Mouse (Mus musculus): ENCODE measurements around the gene Glmp. TPM values are rescaled to one million over a fixed set of nuclear protein-coding genes. Genes with fewer than 3 reads are reported as not detected.
"Not testable (repeated sequence)": the region's sequence is repeated elsewhere in the genome, so short reads cannot be mapped to it uniquely, and the experiment has no call there.

The Glmp gene
- total RNA-seq (2021), result 10 to 100 TPM; 87.9 to 88.4 TPM

DNA sequence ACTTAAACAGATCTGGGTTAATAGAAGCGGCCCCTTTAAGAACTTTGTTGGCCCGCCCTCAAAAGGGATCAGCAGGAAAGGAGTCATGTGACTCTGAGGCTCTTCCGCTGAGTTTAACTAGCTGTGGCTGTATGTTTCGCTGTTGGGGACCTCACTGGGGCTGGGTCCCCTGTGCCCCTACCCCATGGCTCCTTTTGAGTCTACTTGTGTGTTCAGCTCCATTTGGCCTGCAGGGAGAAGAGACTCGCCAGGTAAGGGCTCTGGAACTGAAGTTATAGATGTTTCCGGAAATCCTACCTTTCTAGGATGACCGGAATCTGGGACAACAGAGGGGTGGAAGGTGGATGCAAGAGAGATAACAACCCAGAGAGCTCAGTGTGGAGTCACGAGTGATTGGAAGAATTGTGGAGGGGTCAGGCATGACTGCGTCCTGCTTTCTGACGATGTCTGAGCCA, at the start of gene Glmp:
TSS of gene Glmp (plus strand) at position 73 of the 455 bp plus-strand sequence.
- peak; percentile 66 to 71 for DNase-seq
- intact Hi-C loops (cut with DNase I), result loop anchor here (1.0 kb wide), 1 partner anchor 10 kb away; no protein-coding TSS in a partner anchor

DNA sequence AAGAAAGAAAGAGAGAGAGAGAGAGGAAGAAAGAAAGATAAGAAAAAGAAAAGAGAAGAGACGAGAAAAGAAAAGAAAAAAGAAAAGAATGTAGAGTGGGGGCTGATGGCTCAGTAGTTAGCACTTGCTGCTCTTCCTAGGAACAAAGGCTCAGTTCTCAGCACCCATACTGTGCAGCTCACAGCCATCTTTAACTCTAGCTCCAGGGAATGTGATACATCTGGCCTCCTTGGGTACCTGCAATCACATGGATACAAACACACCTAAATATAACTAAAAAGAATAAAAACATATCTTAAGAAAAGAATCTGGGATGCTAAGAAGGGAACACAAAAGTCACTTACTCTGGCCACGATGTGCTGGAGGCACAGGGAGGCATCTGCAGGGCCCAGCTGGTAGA, 48.7 kb upstream of the Glmp start:
- intact Hi-C loops (cut with DNase I), result no loop called here
- DNase-seq, result no peak

DNA sequence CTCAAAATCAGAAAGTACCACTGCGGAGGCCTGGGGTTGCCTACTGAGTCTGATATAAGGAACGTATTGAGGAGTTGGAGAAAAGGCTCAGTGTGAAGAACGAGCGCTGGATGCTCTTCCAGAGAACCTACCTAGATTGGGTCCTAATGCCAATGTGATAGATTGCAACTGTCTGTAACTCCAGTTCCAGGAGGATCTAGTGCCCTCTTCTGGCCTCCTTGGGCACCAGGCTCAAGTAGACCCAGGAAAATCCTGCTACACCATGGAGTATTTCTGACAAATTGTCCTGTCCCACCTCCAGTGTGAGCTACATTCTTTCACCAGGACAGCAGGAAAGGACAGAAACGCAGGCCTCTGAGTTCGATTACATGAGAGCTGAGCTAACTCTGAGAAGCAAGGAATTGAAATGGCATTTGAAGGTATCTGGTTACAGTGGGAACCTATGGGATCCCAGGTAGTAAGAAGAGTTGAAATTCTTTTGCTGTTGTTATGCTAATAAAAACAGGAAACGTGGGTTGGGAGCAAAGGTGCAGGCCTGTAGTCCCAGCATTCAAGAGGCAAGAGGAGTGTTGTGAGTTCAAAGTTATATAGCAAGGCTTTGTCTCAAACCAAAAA, 48.2 kb upstream of the Glmp start:
- intact Hi-C loops (cut with DNase I), result no loop called here

DNA sequence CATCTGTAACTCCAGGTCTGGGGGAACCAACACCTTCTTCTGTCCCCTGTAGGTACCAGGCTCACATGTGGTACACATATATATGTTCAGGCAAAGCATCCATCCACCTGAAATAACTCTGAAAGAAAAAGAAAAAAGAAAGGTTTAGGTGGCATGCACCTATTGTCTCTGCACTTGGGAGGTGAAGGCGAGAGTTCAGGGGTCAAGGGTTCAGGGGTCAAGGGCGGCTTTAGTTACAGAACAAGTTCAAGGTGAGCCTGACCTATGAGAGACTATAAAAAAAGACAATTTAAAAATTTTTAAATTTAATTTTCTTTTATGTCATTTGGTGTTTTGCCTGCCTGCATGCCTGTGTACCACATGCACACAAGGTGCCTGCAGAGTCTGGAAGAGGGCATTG, 44.8 kb upstream of the Glmp start:
- intact Hi-C loops (cut with DNase I), result no loop called here

More for the DNA sequence above, 48.2 kb upstream of the Glmp start:
- no peak for DNase-seq

GRCm38 (mm10) chr3:88281141-88281916, 43.5 kb upstream of the Glmp start:
- DNase-seq; intact Hi-C loops (cut with DNase I): not testable (repeated sequence)

More for the DNA sequence above, 44.8 kb upstream of the Glmp start:
- DNase-seq, result no peak

- intact Hi-C loops (cut with DNase I), result not testable (repeated sequence)
These were observed 39.8 kb upstream of the Glmp start for GRCm38 (mm10) chr3:88284815-88285564.

GRCm38 (mm10) chr3:88285565-88285895, 39.3 kb upstream of the Glmp start:
- DNase-seq; intact Hi-C loops (cut with DNase I): not testable (repeated sequence)

More at GRCm38 (mm10) chr3:88284815-88285564, 39.8 kb upstream of the Glmp start:
- DNase-seq, result not testable (repeated sequence)

DNA sequence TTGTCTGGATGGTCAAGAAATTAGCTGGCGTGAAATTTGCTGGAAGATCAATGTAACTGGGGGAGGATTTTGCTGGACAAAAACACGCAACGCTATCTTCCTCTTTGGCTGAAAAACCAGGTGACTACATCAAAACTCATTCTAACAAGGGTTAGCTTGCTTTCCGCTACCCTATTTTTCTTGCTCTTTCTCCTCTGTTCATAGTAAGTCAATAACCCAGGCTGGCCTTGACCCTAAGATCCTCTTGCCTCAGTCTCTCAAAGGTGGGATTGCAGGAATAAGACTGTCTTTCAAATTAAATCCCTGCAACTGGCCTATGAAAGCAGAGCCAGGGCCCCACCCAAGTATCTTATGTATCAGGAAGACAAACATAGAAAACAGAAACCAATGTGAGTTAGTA, 37.7 kb upstream of the Glmp start, which contains the start of gene Gm38392:
TSS of gene Gm38392 (minus strand) at position 101 of the 400 bp plus-strand sequence.
- no peak for DNase-seq
- intact Hi-C loops (cut with DNase I), result no loop called here

DNA sequence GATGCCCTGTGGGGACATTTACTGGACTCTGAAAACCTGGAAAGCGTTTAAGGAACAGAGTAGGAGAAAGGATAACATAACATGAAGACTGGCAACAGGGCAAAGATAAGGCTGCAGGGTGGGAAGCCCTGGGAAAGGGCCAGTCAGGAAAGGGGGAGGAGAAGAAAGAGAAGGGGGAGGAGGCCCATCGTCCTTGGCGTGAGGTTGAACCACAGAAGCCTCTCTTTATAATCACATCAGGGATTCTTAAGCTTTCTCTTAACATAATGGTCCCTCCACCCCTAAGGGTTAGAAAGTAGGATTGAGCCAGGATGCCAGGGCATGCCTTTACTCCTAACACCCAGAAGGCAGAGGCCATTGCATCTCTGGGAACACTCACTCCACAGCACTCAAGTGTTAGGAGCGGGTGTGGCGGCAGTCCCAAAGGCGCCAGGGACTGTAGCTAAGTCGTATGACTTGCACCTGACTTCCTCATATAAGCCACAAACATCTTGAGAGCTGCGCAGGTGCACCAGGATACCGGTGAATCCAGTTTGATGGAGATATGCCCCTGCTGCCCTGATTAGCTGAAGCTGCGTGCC, 36.6 kb upstream of the Glmp start:
- intact Hi-C loops (cut with DNase I); DNase-seq: not testable (repeated sequence)

DNA sequence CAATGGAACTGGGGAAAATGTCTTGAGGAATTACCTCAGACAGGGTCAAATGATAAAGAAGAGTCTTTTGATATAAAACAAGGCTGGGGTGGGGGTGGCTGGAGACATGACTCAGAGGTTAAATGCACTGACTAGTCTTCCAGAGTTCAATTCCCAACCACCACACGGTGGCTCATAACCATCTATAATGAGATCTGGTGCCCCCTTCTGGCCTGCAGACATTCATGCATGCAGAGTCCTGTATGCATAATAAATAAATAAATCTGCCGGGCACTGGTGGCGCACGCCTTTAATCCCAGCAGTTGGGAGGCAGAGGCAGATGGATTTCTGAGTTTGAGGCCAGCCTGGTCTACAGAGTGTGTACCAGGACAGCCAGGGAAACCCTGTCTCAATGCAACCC, 32.9 kb upstream of the Glmp start:
- DNase-seq, result no peak
- intact Hi-C loops (cut with DNase I), result no loop called here

DNA sequence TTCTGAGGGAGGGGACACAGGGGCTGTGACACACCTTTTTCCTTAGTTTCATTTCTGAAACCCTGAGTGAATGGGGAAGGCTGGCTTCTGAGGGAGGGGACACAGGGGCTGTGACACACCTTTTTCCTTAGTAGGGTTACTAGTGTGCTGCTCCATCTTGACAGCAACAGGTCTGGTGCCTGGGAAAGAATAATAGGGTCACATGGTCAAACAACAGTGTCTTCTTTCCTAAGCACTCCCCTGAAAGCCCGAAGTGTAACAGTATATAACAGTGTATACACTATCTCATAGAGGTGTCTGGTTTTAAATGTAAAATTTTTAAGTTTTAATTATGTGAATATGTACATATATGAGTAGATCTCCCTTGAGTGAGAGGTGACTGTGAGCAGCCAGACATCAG, 29.6 kb upstream of the Glmp start:
- intact Hi-C loops (cut with DNase I), result loop anchor here (5.0 kb wide), 1 partner anchor 42 kb away; the partner anchor contains the start of genes Smg5 and Tmem79
- not testable (repeated sequence) for DNase-seq

- no peak for DNase-seq
- intact Hi-C loops (cut with DNase I), result loop anchor here (5.0 kb wide), 1 partner anchor 41 kb away; the partner anchor contains the start of genes Smg5 and Tmem79
These were observed 28.7 kb upstream of the Glmp start for GRCm38 (mm10) chr3:88296110-88296560.

GRCm38 (mm10) chr3:88296561-88297318, 28.1 kb upstream of the Glmp start, which contains the start of the genes Tsacc and Cct3:
Tsacc (minus strand) TSS chr3:88296999.
Cct3 (plus strand) TSS chr3:88297116.
- peak; percentile 91 to 93 for DNase-seq
- intact Hi-C loops (cut with DNase I), result loop anchor here (5.0 kb wide), 1 partner anchor 41 kb away; the partner anchor contains the start of genes Smg5 and Tmem79

- intact Hi-C loops (cut with DNase I), result loop anchor here (5.0 kb wide), 1 partner anchor 40 kb away; the partner anchor contains the start of genes Smg5 and Tmem79
- DNase-seq, result no peak
These were observed 27.4 kb upstream of the Glmp start for GRCm38 (mm10) chr3:88297321-88297851.

- intact Hi-C loops (cut with DNase I), result loop anchor here (5.0 kb wide), 1 partner anchor 38 kb away; the partner anchor contains the start of genes Smg5 and Tmem79
- DNase-seq, result no peak
These were observed 25.7 kb upstream of the Glmp start for GRCm38 (mm10) chr3:88299172-88299571.

- intact Hi-C loops (cut with DNase I), result no loop called here
- DNase-seq, result no peak
These were observed 4.1 kb downstream of the Glmp start for GRCm38 (mm10) chr3:88328956-88329355.

GRCm38 (mm10) chr3:88331282-88331681, 6.5 kb downstream of the Glmp start:
- intact Hi-C loops (cut with DNase I), result no loop called here
- peak in 1 of 2 experiments; percentile 45 for DNase-seq

- DNase-seq, result no peak
- intact Hi-C loops (cut with DNase I), result no loop called here
These were observed 9.3 kb downstream of the Glmp start for GRCm38 (mm10) chr3:88334029-88334658.

Measured in heart, postnatal 36 days (tissue).